Mouse (Mus musculus): Measurements from ENCODE around the gene Ermp1. TPM values are rescaled to one million over a fixed set of nuclear protein-coding genes. Genes with fewer than 3 reads are reported as not detected.

The Ermp1 gene
- polyA plus RNA-seq, 1 experiment: 18.9 TPM

DNA sequence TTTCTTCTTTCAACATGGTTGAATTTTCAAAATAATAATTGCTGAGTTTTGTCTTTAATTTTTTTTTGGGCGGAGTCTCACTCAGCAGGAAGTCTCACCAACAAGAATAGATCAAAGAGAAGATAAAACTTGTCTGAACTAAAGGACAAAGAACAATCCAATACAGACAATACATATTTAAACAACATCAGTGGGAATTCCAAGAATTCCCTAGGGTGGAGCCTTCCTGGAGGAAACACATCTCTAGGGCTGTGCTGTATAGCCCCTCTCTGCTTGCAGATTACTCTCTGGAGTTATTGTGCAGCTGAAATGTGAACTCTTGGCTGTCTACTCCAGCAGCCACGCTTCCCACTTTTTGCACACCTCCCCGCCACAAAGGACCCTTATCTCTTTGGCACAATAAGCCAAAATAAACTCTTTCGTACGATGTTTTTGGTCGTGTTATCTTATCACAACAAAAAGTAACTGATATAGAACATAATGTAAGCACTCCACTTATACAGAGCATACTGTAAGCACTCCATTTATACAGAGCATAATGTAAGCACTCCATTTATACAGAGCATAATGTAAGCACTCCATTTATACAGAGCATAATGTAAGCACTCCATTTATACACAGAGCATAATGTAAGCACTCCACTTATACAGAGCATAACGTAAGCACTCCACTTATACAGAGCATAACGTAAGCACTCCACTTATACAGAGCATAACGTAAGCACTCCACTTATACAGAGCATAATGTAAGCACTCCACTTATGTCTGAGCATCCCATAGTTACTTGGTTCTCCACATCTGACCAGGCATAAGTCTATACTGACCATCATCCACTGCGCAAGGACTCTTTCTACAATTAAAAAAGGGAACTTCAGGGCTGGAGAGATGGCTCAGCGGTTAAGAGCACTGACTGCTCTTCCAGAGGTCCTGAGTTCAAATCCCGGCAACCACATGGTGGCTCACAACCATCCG, 32.3 kb upstream of the Ermp1 start:
- no peak overlapping the region for H3K4me3 ChIP-seq (ENCODE audit: control insufficient read depth, low read depth, low read length)
- no peak overlapping the region for H3K27ac ChIP-seq (ENCODE audit: control insufficient read depth, insufficient read depth, low read depth, low read length)
- no peak for TF ChIP-seq CTCF (IDR thresholded peaks at IDR 0.05; ENCODE audit: control insufficient read depth, insufficient read depth, insufficient replicate concordance, low read depth, low read length)
- TF ChIP-seq POLR2A (IDR thresholded peaks at IDR 0.05; ENCODE audit: control insufficient read depth, low read depth, low read length): no peak
- H3K4me1 ChIP-seq (ENCODE audit: control insufficient read depth, insufficient read depth, low read length): peaks cover under 1% of the 10 kb centered on the region
- no peaks in the 10 kb centered on the region for H3K36me3 ChIP-seq (ENCODE audit: control insufficient read depth, insufficient read depth, low read length)
- no peaks in the 10 kb centered on the region for H3K27me3 ChIP-seq (ENCODE audit: control insufficient read depth, insufficient read depth, low read length)

GRCm38 (mm10) chr19:29678181-29678778, 30.1 kb upstream of the Ermp1 start:
- no peak for TF ChIP-seq CTCF (IDR thresholded peaks at IDR 0.05; ENCODE audit: control insufficient read depth, insufficient read depth, insufficient replicate concordance, low read depth, low read length)
- TF ChIP-seq POLR2A (IDR thresholded peaks at IDR 0.05; ENCODE audit: control insufficient read depth, low read depth, low read length): no peak
- H3K27ac ChIP-seq (ENCODE audit: control insufficient read depth, insufficient read depth, low read depth, low read length): no peak overlapping the region
- H3K36me3 ChIP-seq (ENCODE audit: control insufficient read depth, insufficient read depth, low read length): no peaks in the 10 kb centered on the region
- peaks cover 11% of the 10 kb centered on the region for H3K4me1 ChIP-seq (ENCODE audit: control insufficient read depth, insufficient read depth, low read length)
- H3K27me3 ChIP-seq (ENCODE audit: control insufficient read depth, insufficient read depth, low read length): no peaks in the 10 kb centered on the region
- H3K4me3 ChIP-seq (ENCODE audit: control insufficient read depth, low read depth, low read length): no peak overlapping the region

GRCm38 (mm10) chr19:29676479-29677193, 28.4 kb upstream of the Ermp1 start:
- TF ChIP-seq CTCF (IDR thresholded peaks at IDR 0.05; ENCODE audit: control insufficient read depth, insufficient read depth, insufficient replicate concordance, low read depth, low read length) (no peak), POLR2A (IDR thresholded peaks at IDR 0.05; ENCODE audit: control insufficient read depth, low read depth, low read length) (no peak)
- no peaks in the 10 kb centered on the region for H3K36me3 ChIP-seq (ENCODE audit: control insufficient read depth, insufficient read depth, low read length)
- H3K4me3 ChIP-seq (ENCODE audit: control insufficient read depth, low read depth, low read length): no peak overlapping the region
- H3K27ac ChIP-seq (ENCODE audit: control insufficient read depth, insufficient read depth, low read depth, low read length): no peak overlapping the region
- H3K4me1 ChIP-seq (ENCODE audit: control insufficient read depth, insufficient read depth, low read length): peaks cover 11% of the 10 kb centered on the region
- H3K27me3 ChIP-seq (ENCODE audit: control insufficient read depth, insufficient read depth, low read length): no peaks in the 10 kb centered on the region

DNA sequence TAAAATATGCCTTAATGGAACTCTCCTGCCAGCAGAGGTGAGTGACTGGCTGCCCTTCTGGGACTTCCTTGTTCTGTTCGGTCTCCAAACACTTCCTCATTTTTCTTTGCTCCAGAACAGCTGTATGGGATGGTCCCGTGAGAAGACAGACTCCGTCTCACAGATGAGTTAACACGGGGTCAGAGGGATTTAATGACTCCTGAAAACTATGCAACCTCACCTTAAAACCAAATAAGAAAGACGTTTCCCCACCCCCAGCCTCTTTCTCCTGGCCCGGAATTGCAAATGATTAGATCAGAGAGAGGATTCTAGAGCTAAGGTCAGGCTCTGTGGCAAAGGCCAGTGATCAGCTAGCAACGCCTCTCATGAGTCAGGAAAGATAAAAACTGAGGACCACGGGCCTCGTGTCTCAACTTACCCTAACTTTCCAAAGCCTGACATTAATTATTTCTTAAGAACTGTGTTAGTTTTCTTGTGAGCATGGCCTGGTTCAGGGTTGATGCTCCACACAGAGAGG, 27.4 kb upstream of the Ermp1 start:
- Histone ChIP-seq H3K4me3 (ENCODE audit: control insufficient read depth, low read depth, low read length) (no peak overlapping the region), H3K27me3 (ENCODE audit: control insufficient read depth, insufficient read depth, low read length) (no peaks in the 10 kb centered on the region), H3K27ac (ENCODE audit: control insufficient read depth, insufficient read depth, low read depth, low read length) (no peak overlapping the region), H3K4me1 (ENCODE audit: control insufficient read depth, insufficient read depth, low read length) (peaks cover 11% of the 10 kb centered on the region), H3K36me3 (ENCODE audit: control insufficient read depth, insufficient read depth, low read length) (no peaks in the 10 kb centered on the region)
- TF ChIP-seq CTCF (IDR thresholded peaks at IDR 0.05; ENCODE audit: control insufficient read depth, insufficient read depth, insufficient replicate concordance, low read depth, low read length) (no peak), POLR2A (IDR thresholded peaks at IDR 0.05; ENCODE audit: control insufficient read depth, low read depth, low read length) (no peak)

DNA sequence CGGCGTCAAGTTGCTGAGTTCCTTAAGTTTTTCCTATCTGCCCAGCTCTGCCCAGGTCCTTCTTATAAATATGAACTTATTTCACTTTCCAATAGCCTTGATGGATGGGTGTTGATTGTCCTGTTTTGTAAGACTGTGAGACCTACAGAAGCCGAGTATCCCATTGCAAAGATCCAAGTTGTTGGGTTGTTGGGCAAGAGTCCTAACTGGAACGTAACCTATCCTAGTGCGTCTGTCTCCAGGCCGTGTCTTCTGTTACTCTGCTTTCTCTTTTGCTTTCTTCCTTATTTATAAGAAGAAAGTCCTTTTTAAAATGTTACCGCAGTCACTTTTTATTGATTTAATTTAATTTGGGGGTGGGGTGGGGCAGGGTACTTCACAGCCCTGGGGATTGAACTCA, 26.7 kb upstream of the Ermp1 start:
- Histone ChIP-seq H3K36me3 (ENCODE audit: control insufficient read depth, insufficient read depth, low read length) (no peaks in the 10 kb centered on the region), H3K27ac (ENCODE audit: control insufficient read depth, insufficient read depth, low read depth, low read length) (no peak overlapping the region), H3K4me3 (ENCODE audit: control insufficient read depth, low read depth, low read length) (no peak overlapping the region), H3K4me1 (ENCODE audit: control insufficient read depth, insufficient read depth, low read length) (peaks cover 11% of the 10 kb centered on the region), H3K27me3 (ENCODE audit: control insufficient read depth, insufficient read depth, low read length) (no peaks in the 10 kb centered on the region)
- TF ChIP-seq CTCF (IDR thresholded peaks at IDR 0.05; ENCODE audit: control insufficient read depth, insufficient read depth, insufficient replicate concordance, low read depth, low read length) (no peak), POLR2A (IDR thresholded peaks at IDR 0.05; ENCODE audit: control insufficient read depth, low read depth, low read length) (no peak)

DNA sequence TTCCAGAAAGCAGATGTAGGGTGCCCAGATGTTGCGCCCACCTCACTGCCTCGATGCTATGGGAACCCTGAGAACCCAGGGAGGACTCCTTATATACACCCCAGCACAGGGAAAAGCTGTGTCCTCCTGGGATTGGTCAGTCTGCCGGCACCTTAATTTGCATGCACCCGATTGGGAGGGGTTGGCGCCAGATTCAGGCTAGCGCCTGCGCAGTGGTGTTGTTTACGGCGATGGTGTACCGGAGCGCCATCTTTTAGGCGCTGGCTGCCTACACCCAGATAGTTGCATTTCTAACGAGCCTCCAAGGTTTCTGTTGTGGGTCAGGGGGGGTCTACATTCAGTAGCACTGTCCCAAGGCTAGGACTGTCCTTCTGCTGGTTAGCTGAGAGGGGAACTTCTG, 24.4 kb upstream of the Ermp1 start:
- H3K27me3 ChIP-seq (ENCODE audit: control insufficient read depth, insufficient read depth, low read length): no peaks in the 10 kb centered on the region
- H3K4me1 ChIP-seq (ENCODE audit: control insufficient read depth, insufficient read depth, low read length): peaks cover 11% of the 10 kb centered on the region
- H3K36me3 ChIP-seq (ENCODE audit: control insufficient read depth, insufficient read depth, low read length): no peaks in the 10 kb centered on the region
- peak overlapping the region; percentile 81 for H3K4me3 ChIP-seq (ENCODE audit: control insufficient read depth, low read depth, low read length)
- peak overlapping the region; percentile 30; the same call in 1 of the 2 replicates for H3K27ac ChIP-seq (ENCODE audit: control insufficient read depth, insufficient read depth, low read depth, low read length)
- TF ChIP-seq CTCF (IDR thresholded peaks at IDR 0.05; ENCODE audit: control insufficient read depth, insufficient read depth, insufficient replicate concordance, low read depth, low read length) (no peak), POLR2A (IDR thresholded peaks at IDR 0.05; ENCODE audit: control insufficient read depth, low read depth, low read length) (peak; percentile 58; the same call in 1 of the 2 replicates)

Data from testis, adult 2 months (tissue).